Comparison of ENCODE assay signal across 10 mouse cellular contexts in genomic region chr1:174553272-174554007, GRCm38 (mm10). TPM values are rescaled to one million over a fixed set of nuclear protein-coding genes. Genes with fewer than 3 reads are reported as not detected.
DNase-seq lines count a peak whose midpoint lies in the region; ATAC-seq and TF ChIP-seq lines count a peak whose summit lies in the region.
"Had no signal": no experiment of that assay in that cellular context is flagged by ENCODE, and none has a peak within 500 bp of the region (broad histone marks: within the 10 kb centered on the region; RNA-seq: fewer than 3 reads in every experiment).

No protein-coding gene starts in this region.

- no peaks in the 10 kb centered on the region for H3K4me1 ChIP-seq in liver, embryonic 12.5 days
- H3K4me1 ChIP-seq in olfactory bulb, adult 2 months (ENCODE audit: control insufficient read depth, insufficient read depth, low read length): no peaks in the 10 kb centered on the region
- H3K4me1 ChIP-seq: embryonic facial prominence, embryonic 15.5 days; lung, embryonic 15.5 days had no signal

- no peaks in the 10 kb centered on the region for H3K9me3 ChIP-seq in liver, embryonic 12.5 days (replicated peaks)
- H3K9me3 ChIP-seq: embryonic facial prominence, embryonic 15.5 days; lung, embryonic 15.5 days had no signal

- no peak overlapping the region for H3K4me3 ChIP-seq in liver, embryonic 12.5 days
- no peak overlapping the region for H3K4me3 ChIP-seq in olfactory bulb, adult 2 months (ENCODE audit: insufficient read depth, low read depth, low read length)
- H3K4me3 ChIP-seq: embryonic facial prominence, embryonic 15.5 days; lung, embryonic 15.5 days had no signal

- no peaks in the 10 kb centered on the region for H3K27me3 ChIP-seq in liver, embryonic 12.5 days (replicated peaks)
- H3K27me3 ChIP-seq: embryonic facial prominence, embryonic 15.5 days; lung, embryonic 15.5 days had no signal

- no peak for ATAC-seq in liver, embryonic 12.5 days
- peak; percentile 90 for ATAC-seq in common myeloid progenitor, adult 5-6 weeks (replicated peaks; ENCODE audit: low read depth, poor library complexity, severe bottlenecking)
- ATAC-seq in granulocyte monocyte progenitor cell, adult 5-6 weeks (replicated peaks; ENCODE audit: poor library complexity, severe bottlenecking): peak; percentile 88

- H3K27ac ChIP-seq in liver, embryonic 12.5 days: no peak overlapping the region
- no peak overlapping the region for H3K27ac ChIP-seq in olfactory bulb, adult 2 months (ENCODE audit: insufficient read depth, low read depth, low read length)
- H3K27ac ChIP-seq: embryonic facial prominence, embryonic 15.5 days; lung, embryonic 15.5 days had no signal

- no peak for TF ChIP-seq POLR2A in olfactory bulb, adult 2 months (IDR thresholded peaks at IDR 0.05; ENCODE audit: insufficient read depth, low read depth, low read length)

- TF ChIP-seq CTCF in olfactory bulb, adult 2 months (IDR thresholded peaks at IDR 0.05; ENCODE audit: insufficient read depth, low read depth, low read length): peak; percentile 37; the same call in 1 of the 2 replicates

- H3K4me2 ChIP-seq in liver, embryonic 12.5 days: no peak overlapping the region
- H3K4me2 ChIP-seq: embryonic facial prominence, embryonic 15.5 days; lung, embryonic 15.5 days had no signal

- WGBS in liver, embryonic 12.5 days (ENCODE audit: insufficient replicate concordance): 25% methylated on average over 2 of the region's 2 CpGs
- 15% methylated on average over 2 of the region's 2 CpGs for WGBS in olfactory bulb, adult 2 months

- DNase-seq in liver: peak; percentile 43
- peak; percentile 70 for DNase-seq in ZHBTc4 (ENCODE audit: low read depth, low spot score)
- DNase-seq in left cerebral cortex, postnatal 14 days (ENCODE audit: low spot score in 2 of 2): peak; percentile 49 to 63
- DNase-seq in c-Kit-positive CD71-positive TER-119-positive erythroid progenitor cells, embryonic 14.5 days (ENCODE audit: low spot score): no peak

- no peak overlapping the region for H3K9ac ChIP-seq in liver, embryonic 12.5 days
- H3K9ac ChIP-seq: embryonic facial prominence, embryonic 15.5 days; lung, embryonic 15.5 days had no signal

- intact Hi-C loops in left cerebral cortex, postnatal 14 days (cut with DNase I): loop anchor here (5.0 kb wide), 1 partner anchor 51 kb away; the partner anchor contains the start of gene Fmn2

- H3K36me3 ChIP-seq in liver, embryonic 12.5 days: no peaks in the 10 kb centered on the region
- H3K36me3 ChIP-seq: embryonic facial prominence, embryonic 15.5 days; lung, embryonic 15.5 days had no signal

RNA-seq across cellular contexts. Expression of gene Fmn2, which starts 51.8 kb away (rescaled TPM):
- polyA plus RNA-seq in liver, embryonic 12.5 days (2016; fragmentation: Nextera tagmentation; extraction: Ambion mirVana): 0.06 and 0.10 TPM in 2 replicates
- total RNA-seq in common myeloid progenitor, adult 5-6 weeks (2017): 0.59 TPM in 1 of 2 replicates, not detected in the other
- not detected in 2 replicates for total RNA-seq in granulocyte monocyte progenitor cell, adult 5-6 weeks (2014; fragmentation: Nextera tagmentation)
- not detected in 2 replicates for total RNA-seq in granulocyte monocyte progenitor cell, adult 5-6 weeks (2017)
- total RNA-seq in left cerebral cortex, postnatal 14 days (2021): 10 to 100 TPM; 57.5 to 64.6 TPM
- 291 TPM in 1 of 2 replicates, not detected in the other for polyA plus RNA-seq in olfactory bulb, adult 2 months (2012; ENCODE audit: insufficient read depth, insufficient read length, low replicate concordance, missing spikeins)

Comparison
In these comparisons a context has a peak if more than half of its experiments do, and no peak if none do; other contexts are left out.
1. RNA of gene Fmn2, which starts 51.8 kb away (total RNA-seq): 57.5 to 64.6 TPM in left cerebral cortex, postnatal 14 days; 0.59 TPM in common myeloid progenitor, adult 5-6 weeks and not detected in granulocyte monocyte progenitor cell, adult 5-6 weeks; every median in the first group is over 10 times any median in the second.